Mouse (Mus musculus) adrenal gland, postnatal 4 days (tissue): ENCODE data around the gene Ces5a. TPM values are rescaled to one million over a fixed set of nuclear protein-coding genes. Genes with fewer than 3 reads are reported as not detected.

Experiments used
- total RNA-seq, 2 experiments: library from RNA; stranded (reverse); gene quantifications; 2 replicates each; pipeline ENCODE4 v1.2.3; 2021

Ces5a gene
- total RNA-seq, 2 experiments from 2014 or later = not detected

Other genes with a start within 250 kb of the Ces5a start
- gene Ces1g, start 198.5 kb downstream of the Ces5a start, total RNA-seq = 1 to 10 TPM in 1 of 2 experiments, not detected in 1; 1.8 TPM
- gene Ces1h, start 156.1 kb downstream of the Ces5a start, total RNA-seq = not detected